Mouse (Mus musculus) CH12.LX (cell line): ENCODE results near the gene Wdpcp. TPM values are rescaled to one million over a fixed set of nuclear protein-coding genes. Genes with fewer than 3 reads are reported as not detected.

Experiments
- DNase-seq: peaks from one replicate; pipeline ENCODE4 v3.0.0-alpha.2; 2013; ENCODE audit errors: extremely low read depth
- H3K27ac ChIP-seq: 2 replicates; pipeline ENCODE4 v1.5.1; 2012; ENCODE audit warnings: low read depth, mild to moderate bottlenecking, control low read depth, moderate library complexity; ENCODE audit not compliant: insufficient read depth
- H3K27me3 ChIP-seq: replicated peaks from 2 replicates; pipeline ENCODE3; 2012; ENCODE audit warnings: inconsistent platforms
- H3K36me3 ChIP-seq, 2 experiments: replicated peaks in 1 of 2; 2 replicates each; pipeline versions ENCODE3 to v1.6.1; 2012; ENCODE audit warnings: inconsistent platforms in 1 of 2, low read length in 1 of 2, mild to moderate bottlenecking in 1 of 2, mixed read lengths in 1 of 2, moderate library complexity in 1 of 2; ENCODE audit not compliant: control insufficient read depth in 1 of 2, insufficient read depth in 1 of 2
- H3K4me1 ChIP-seq, 2 experiments: 2 replicates each; pipeline ENCODE4 v1.6.1; 2012; ENCODE audit warnings: inconsistent platforms in 1 of 2, moderate library complexity in 1 of 2; ENCODE audit not compliant: insufficient read depth in 2 of 2, control insufficient read depth in 1 of 2
- H3K4me2 ChIP-seq: 2 replicates; pipeline ENCODE4 v1.6.1; 2012; ENCODE audit warnings: low read depth, mild to moderate bottlenecking, control low read depth; ENCODE audit not compliant: poor library complexity, insufficient read depth, severe bottlenecking
- H3K4me3 ChIP-seq, 3 experiments: fragments of 150-350 bp in 1 of 3; sonication (generic) in 1 of 3; replicated peaks in 1 of 3; 2 replicates each; pipeline versions ENCODE3 to v1.5.1; 2011 to 2012; ENCODE audit warnings: low read depth in 2 of 3, low read length in 2 of 3, mild to moderate bottlenecking in 2 of 3, moderate library complexity in 2 of 3, control low read depth in 1 of 3, improper control_type of control experiment in 1 of 3, inconsistent platforms in 1 of 3, mixed read lengths in 1 of 3; ENCODE audit not compliant: poor library complexity in 1 of 3
- H3K79me2 ChIP-seq: replicated peaks from 2 replicates; pipeline ENCODE4 v1.6.1; 2012; ENCODE audit warnings: mild to moderate bottlenecking, moderate library complexity; ENCODE audit not compliant: control insufficient read depth, poor library complexity, insufficient read depth, severe bottlenecking; ENCODE audit errors: extremely low read depth
- H3K9ac ChIP-seq: 2 replicates; pipeline ENCODE4 v1.6.1; 2012; ENCODE audit warnings: low read depth, mild to moderate bottlenecking, control low read depth, moderate library complexity; ENCODE audit not compliant: insufficient read depth
- H3K9me3 ChIP-seq: replicated peaks from 2 replicates; pipeline ENCODE3; 2012; ENCODE audit warnings: low read length, inconsistent platforms, mixed read lengths
- BHLHE40 ChIP-seq: IDR thresholded peaks from 2 replicates; pipeline ENCODE4 v1.6.1; 2011; ENCODE audit warnings: mild to moderate bottlenecking, low read depth, low read length, improper control_type of control experiment
- CHD2 ChIP-seq: IDR thresholded peaks from 2 replicates; pipeline ENCODE4 v1.6.1; 2011; ENCODE audit warnings: low read length, improper control_type of control experiment
- CTCF ChIP-seq, 2 experiments: IDR thresholded peaks in 1 of 2; conservative IDR thresholded peaks in 1 of 2; 2 replicates each; pipeline ENCODE4 v1.5.1; 2011 to 2012; ENCODE audit warnings: low read depth in 2 of 2, low read length in 2 of 2, improper control_type of control experiment in 1 of 2, inconsistent platforms in 1 of 2, mild to moderate bottlenecking in 1 of 2, moderate library complexity in 1 of 2
- E2F4 ChIP-seq: IDR thresholded peaks from 2 replicates; pipeline ENCODE4 v1.6.1; 2011; ENCODE audit warnings: low read depth, low read length, improper control_type of control experiment; ENCODE audit not compliant: insufficient replicate concordance
- ELF1 ChIP-seq: IDR thresholded peaks from 2 replicates; pipeline ENCODE4 v1.6.1; 2014; ENCODE audit warnings: low read depth, mild to moderate bottlenecking, inconsistent platforms, low read length, improper control_type of control experiment
- EP300 ChIP-seq: IDR thresholded peaks from 2 replicates; pipeline ENCODE4 v1.6.1; 2011; ENCODE audit warnings: low read length, improper control_type of control experiment
- GABPA ChIP-seq: IDR thresholded peaks from 2 replicates; pipeline ENCODE4 v1.6.1; 2012; ENCODE audit warnings: low read depth, low read length, improper control_type of control experiment, inconsistent platforms; ENCODE audit not compliant: insufficient replicate concordance
- IRF4 ChIP-seq: IDR thresholded peaks from 2 replicates; pipeline ENCODE4 v1.6.1; 2014; ENCODE audit warnings: low read depth, mild to moderate bottlenecking, inconsistent platforms, low read length, improper control_type of control experiment
- JUN ChIP-seq: IDR thresholded peaks from 2 replicates; pipeline ENCODE4 v1.6.1; 2011; ENCODE audit warnings: low read depth, mild to moderate bottlenecking, low read length, improper control_type of control experiment, moderate library complexity; ENCODE audit not compliant: insufficient read depth
- JUND ChIP-seq: conservative IDR thresholded peaks from 2 replicates; pipeline ENCODE4 v1.6.1; 2011; ENCODE audit warnings: low read depth, low read length, improper control_type of control experiment
- MAX ChIP-seq: IDR thresholded peaks from 2 replicates; pipeline ENCODE4 v1.6.1; 2011; ENCODE audit warnings: low read length, improper control_type of control experiment
- MAZ ChIP-seq: IDR thresholded peaks from 2 replicates; pipeline ENCODE4 v1.6.1; 2012; ENCODE audit warnings: low read depth, mild to moderate bottlenecking, inconsistent platforms, low read length, improper control_type of control experiment, moderate library complexity
- MEF2A ChIP-seq: IDR thresholded peaks from 2 replicates; pipeline ENCODE4 v1.6.1; 2014; ENCODE audit warnings: low read depth, mild to moderate bottlenecking, inconsistent platforms, low read length, improper control_type of control experiment, borderline replicate concordance
- MXI1 ChIP-seq: IDR thresholded peaks from 2 replicates; pipeline ENCODE4 v1.6.1; 2011; ENCODE audit warnings: mild to moderate bottlenecking, low read depth, low read length, improper control_type of control experiment
- MYC ChIP-seq: IDR thresholded peaks from 2 replicates; pipeline ENCODE4 v1.6.1; 2011; ENCODE audit warnings: low read depth, mild to moderate bottlenecking, improper control_type of control experiment, low read length
- NELFE ChIP-seq: IDR thresholded peaks from 2 replicates; pipeline ENCODE4 v1.6.1; 2011; ENCODE audit warnings: low read depth, low read length, improper control_type of control experiment
- NRF1 ChIP-seq: IDR thresholded peaks from 2 replicates; pipeline ENCODE4 v1.6.1; 2014; ENCODE audit warnings: low read depth, mild to moderate bottlenecking, inconsistent platforms, low read length, improper control_type of control experiment, moderate library complexity
- PAX5 ChIP-seq: IDR thresholded peaks from 2 replicates; pipeline ENCODE4 v1.6.1; 2012; ENCODE audit warnings: low read length, inconsistent platforms, mixed read lengths
- POLR2A ChIP-seq: IDR thresholded peaks from 2 replicates; pipeline ENCODE4 v1.6.1; 2011; ENCODE audit warnings: low read depth, mild to moderate bottlenecking, improper control_type of control experiment, low read length
- POLR2AphosphoS2 ChIP-seq: IDR thresholded peaks from 2 replicates; pipeline ENCODE4 v1.6.1; 2011; ENCODE audit warnings: low read depth, low read length, improper control_type of control experiment
- RAD21 ChIP-seq: IDR thresholded peaks from 2 replicates; pipeline ENCODE4 v1.6.1; 2011; ENCODE audit warnings: low read depth, mild to moderate bottlenecking, low read length, improper control_type of control experiment, moderate library complexity
- RCOR1 ChIP-seq: conservative IDR thresholded peaks from 2 replicates; pipeline ENCODE4 v1.6.1; 2012; ENCODE audit warnings: low read depth, mild to moderate bottlenecking, inconsistent platforms, low read length, improper control_type of control experiment
- SMC3 ChIP-seq: IDR thresholded peaks from 2 replicates; pipeline ENCODE4 v1.6.1; 2011; ENCODE audit warnings: low read depth, low read length, improper control_type of control experiment
- TBP ChIP-seq: conservative IDR thresholded peaks from 2 replicates; pipeline ENCODE4 v1.6.1; 2011; ENCODE audit warnings: low read depth, low read length, improper control_type of control experiment
- UBTF ChIP-seq: IDR thresholded peaks from 2 replicates; pipeline ENCODE4 v1.6.1; 2012; ENCODE audit warnings: low read depth, mild to moderate bottlenecking, inconsistent platforms, low read length, improper control_type of control experiment, moderate library complexity
- ZC3H11A ChIP-seq: IDR thresholded peaks from 2 replicates; pipeline ENCODE4 v1.6.1; 2012; ENCODE audit warnings: low read depth, mild to moderate bottlenecking, inconsistent platforms, low read length, improper control_type of control experiment
- ZKSCAN1 ChIP-seq: IDR thresholded peaks from 2 replicates; pipeline ENCODE4 v1.6.1; 2012; ENCODE audit warnings: low read depth, inconsistent platforms, low read length, improper control_type of control experiment, borderline replicate concordance
- ZMIZ1 ChIP-seq: IDR thresholded peaks from 2 replicates; pipeline ENCODE4 v1.6.1; 2012; ENCODE audit warnings: low read depth, mild to moderate bottlenecking, inconsistent platforms, low read length, improper control_type of control experiment
- ZNF384 ChIP-seq: IDR thresholded peaks from 2 replicates; pipeline ENCODE4 v1.6.1; 2012; ENCODE audit warnings: low read depth, low read length, improper control_type of control experiment, inconsistent platforms
- dilution Hi-C: fragments of 300-500 bp; cut with MboI; formaldehyde crosslinking; loops from 2 replicates; pipeline ENCODE4 v1.14.3; 2020; ENCODE audit warnings: low sequenced_read_pairs; ENCODE audit not compliant: extremely low pct_unique_long_range_greater_than_20kb, extremely low pct_ligation_motif_present
- in situ Hi-C: fragments of 300-500 bp; cut with MboI; formaldehyde crosslinking; loops from 3 replicates; pipeline ENCODE4 v1.14.3; 2019; ENCODE audit warnings: low sequenced_read_pairs, low pct_ligation_motif_present, low pct_unique_long_range_greater_than_20kb, mixed read lengths
- polyA plus RNA-seq: library from polyadenylated mRNA; unstranded; fragments of >175 nt; gene quantifications from 2 replicates; pipeline ENCODE4 v1.2.1, GENCODE M21; 2012; ENCODE audit warnings: low read depth; ENCODE audit not compliant: insufficient read length
- total RNA-seq, 2 experiments: library from RNA; depleted of rRNA; stranded (reverse); fragments of 300-350 nt in 1 of 2; fragments of >200 nt in 1 of 2; gene quantifications; 2 replicates each; pipeline ENCODE4 v1.2.3; 2012 to 2014

The Wdpcp gene
- total and polyA plus RNA-seq, 3 experiments, result 3.2 to 5.6 (median 4.8) TPM

DNA sequence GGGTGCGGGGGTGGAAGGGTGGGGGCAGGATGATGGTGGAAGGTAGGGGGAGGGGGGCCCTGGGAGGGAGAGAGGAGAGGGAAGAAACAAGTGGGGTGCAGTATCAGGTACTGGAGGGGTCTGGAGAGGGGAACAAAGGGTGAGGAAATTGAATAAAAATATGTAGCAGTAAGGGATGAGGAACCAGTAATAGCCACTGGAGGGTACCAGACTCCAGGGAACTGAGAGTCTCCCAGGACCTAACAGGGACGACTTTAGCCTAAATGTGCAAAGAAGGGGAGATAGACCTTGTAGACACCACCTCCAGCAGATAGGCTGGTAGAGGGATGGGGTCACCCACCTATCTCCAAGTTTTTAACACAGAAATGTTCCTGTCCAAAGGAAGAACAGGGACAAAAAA lies 105.0 kb downstream of the Wdpcp start:
- H3K27ac ChIP-seq, result no peak overlapping the region
- no peak for TF ChIP-seq IRF4
- no peak for TF ChIP-seq JUN
- TF ChIP-seq POLR2AphosphoS2, result no peak
- TF ChIP-seq ZC3H11A, result no peak
- no peak for TF ChIP-seq MYC
- TF ChIP-seq PAX5, result no peak
- TF ChIP-seq ZMIZ1, result no peak
- peak in 1 of 2 experiments; percentile 53; a peak in 2 of 4 replicates for TF ChIP-seq CTCF (conservative IDR thresholded peaks at IDR 0.05 in 1 of 2, IDR thresholded peaks at IDR 0.05 in 1 of 2; ENCODE audit: low read depth in 2 of 2, low read length in 2 of 2)
- TF ChIP-seq NELFE, result no peak
- TF ChIP-seq SMC3, result peak; percentile 41
- no peak for TF ChIP-seq UBTF
- no peak for TF ChIP-seq ZKSCAN1
- peak; percentile 61 for TF ChIP-seq RAD21
- no peak for TF ChIP-seq MEF2A
- no peak for TF ChIP-seq RCOR1
- TF ChIP-seq GABPA, result no peak
- in situ Hi-C loops (no loop called here), dilution Hi-C loops (no loop called here)
- 0 out of 4 replicates have a peak, but pooled peaks cover 0 to 2% of the 10 kb centered on the region in 2 experiments for H3K4me1 ChIP-seq
- no peaks in the 10 kb centered on the region for H3K36me3 ChIP-seq
- H3K9me3 ChIP-seq, result no peaks in the 10 kb centered on the region
- no peak overlapping the region for H3K4me3 ChIP-seq
- no peak for DNase-seq
- no peaks in the 10 kb centered on the region for H3K27me3 ChIP-seq
- H3K79me2 ChIP-seq, result no peaks in the 10 kb centered on the region
- H3K9ac ChIP-seq, result no peak overlapping the region
- H3K4me2 ChIP-seq, result no peak overlapping the region

DNA sequence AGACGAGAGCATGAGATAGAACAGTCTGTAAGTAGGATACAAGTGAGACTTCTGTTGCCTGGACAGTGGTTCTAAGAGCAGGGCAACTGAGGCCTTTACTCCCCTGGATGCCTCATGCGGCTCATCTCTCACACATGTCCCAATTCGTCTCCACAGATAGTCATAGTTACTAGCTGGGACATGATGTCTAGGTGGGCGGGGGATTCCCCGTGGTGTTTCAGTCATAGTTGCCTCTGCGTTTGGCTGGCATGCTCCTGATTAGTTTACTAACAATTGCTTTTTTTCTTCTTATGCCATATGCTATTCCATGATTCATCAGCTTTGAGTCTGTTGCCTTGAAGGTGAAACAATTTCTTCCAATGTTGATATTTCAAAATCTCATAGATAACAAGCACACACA lies 116.4 kb downstream of the Wdpcp start:
- Histone ChIP-seq H3K79me2 (no peaks in the 10 kb centered on the region), H3K27me3 (no peaks in the 10 kb centered on the region), H3K9ac (no peak overlapping the region), H3K36me3 (no peaks in the 10 kb centered on the region), H3K4me3 (no peak overlapping the region), H3K27ac (no peak overlapping the region), H3K9me3 (no peaks in the 10 kb centered on the region), H3K4me1 (peaks cover 2 to 13% of the 10 kb centered on the region in 2 experiments), H3K4me2 (peak overlapping the region; percentile 52)
- peak; percentile 78 for DNase-seq
- dilution Hi-C loops (no loop called here), in situ Hi-C loops (no loop called here)
- no peak; the same call in 1 of the 2 replicates for TF ChIP-seq MXI1
- no peak for TF ChIP-seq NRF1
- peak; percentile 54; the same call in 1 of the 2 replicates for TF ChIP-seq TBP
- no peak for TF ChIP-seq ZMIZ1
- no peak for TF ChIP-seq POLR2A
- peak; percentile 36; the same call in 1 of the 2 replicates for TF ChIP-seq IRF4
- no peak for TF ChIP-seq E2F4
- TF ChIP-seq JUND, result no peak
- peak; percentile 42; the same call in 1 of the 2 replicates for TF ChIP-seq EP300
- TF ChIP-seq ZNF384, result no peak
- TF ChIP-seq GABPA, result no peak
- no peak for TF ChIP-seq MAX
- no peak for TF ChIP-seq ELF1
- peak; percentile 53; the same call in 1 of the 2 replicates for TF ChIP-seq CHD2
- TF ChIP-seq MAZ, result no peak
- TF ChIP-seq MYC, result peak; percentile 30; the same call in 1 of the 2 replicates
- 0 out of 2 replicates have a peak, but pooled peaks have one; percentile 24 for TF ChIP-seq MEF2A
- TF ChIP-seq BHLHE40, result peak; percentile 41; the same call in 1 of the 2 replicates
